Mouse (Mus musculus): ENCODE results near the gene Lsm8.
A peak's percentile ranks its signal among the peaks of the same experiment; 100 is the strongest.
"Not testable (repeated sequence)": the region's sequence is repeated elsewhere in the genome, so short reads cannot be mapped to it uniquely, and the experiment has no call there.

The Lsm8 gene

DNA sequence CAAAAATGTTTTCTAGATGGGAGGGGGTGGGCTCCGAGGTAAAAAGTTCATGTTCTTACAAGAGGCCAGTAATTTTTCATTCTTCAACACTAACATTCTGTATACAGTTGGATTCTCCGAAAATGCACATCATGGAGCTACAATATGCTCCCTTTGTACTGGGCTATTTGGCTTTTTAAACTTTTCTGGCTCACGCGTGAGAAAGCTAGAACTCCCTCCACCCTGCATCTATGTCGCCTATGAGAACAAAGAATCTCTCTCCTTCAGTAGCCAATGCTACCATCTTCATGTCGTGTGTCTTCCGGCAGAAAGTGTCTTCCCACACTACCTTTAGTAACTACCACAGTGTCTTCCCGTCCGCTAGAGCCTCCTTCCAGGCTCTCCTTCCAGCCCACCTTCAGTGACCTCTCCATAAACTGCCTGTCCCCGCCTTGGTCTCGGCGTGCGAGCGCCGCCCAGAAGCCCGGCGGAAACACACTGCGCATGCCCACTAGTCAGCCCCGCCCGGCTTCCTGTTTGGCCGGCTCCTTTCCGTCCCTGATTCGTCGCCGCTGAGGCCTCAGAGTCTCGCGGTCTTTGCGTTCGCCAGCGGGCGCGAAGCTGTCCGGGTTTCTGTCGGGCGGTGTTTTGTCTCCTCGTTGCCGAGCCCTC lies at the start of gene Lsm8:
Gene Lsm8, plus strand, starts transcription at position 529 of the 651 bp plus-strand sequence.
- DNase-seq (ENCODE audit: low spot score) = peak; percentile 93

DNA sequence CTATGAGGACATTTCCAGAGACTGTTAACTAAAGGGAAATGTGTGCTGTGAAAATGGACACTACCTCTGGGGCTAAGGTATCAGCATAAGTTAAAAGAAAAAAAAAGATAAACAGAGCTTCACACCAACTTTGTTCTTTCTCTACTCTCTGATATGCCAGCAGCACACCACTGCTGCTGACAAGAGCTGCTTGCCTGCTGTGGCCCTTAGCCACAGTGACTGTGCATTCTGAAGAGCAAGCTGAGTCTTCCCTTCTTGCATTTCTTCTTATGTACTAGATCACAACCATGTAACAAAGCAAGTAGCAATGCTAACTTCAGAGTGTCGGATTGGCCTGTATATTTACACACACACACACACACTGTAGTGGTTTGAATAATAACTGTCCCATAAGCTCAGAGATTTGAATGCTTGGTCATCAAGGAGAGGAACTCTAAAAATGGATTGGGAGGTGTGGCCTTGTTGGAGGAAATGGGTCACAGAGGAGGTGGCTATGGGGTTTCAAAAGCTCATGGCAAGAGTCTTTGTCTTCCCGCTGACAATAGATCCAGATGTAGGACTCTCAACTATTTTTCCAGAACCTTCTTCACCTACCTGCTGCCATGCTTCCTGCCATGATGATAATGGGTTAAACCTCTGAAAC lies 47.4 kb upstream of the Lsm8 start:
- no peak for DNase-seq (ENCODE audit: low spot score)

- no peak for DNase-seq (ENCODE audit: low spot score)
These were observed 35.8 kb upstream of the Lsm8 start for GRCm38 (mm10) chr6:18812623-18813022.

DNA sequence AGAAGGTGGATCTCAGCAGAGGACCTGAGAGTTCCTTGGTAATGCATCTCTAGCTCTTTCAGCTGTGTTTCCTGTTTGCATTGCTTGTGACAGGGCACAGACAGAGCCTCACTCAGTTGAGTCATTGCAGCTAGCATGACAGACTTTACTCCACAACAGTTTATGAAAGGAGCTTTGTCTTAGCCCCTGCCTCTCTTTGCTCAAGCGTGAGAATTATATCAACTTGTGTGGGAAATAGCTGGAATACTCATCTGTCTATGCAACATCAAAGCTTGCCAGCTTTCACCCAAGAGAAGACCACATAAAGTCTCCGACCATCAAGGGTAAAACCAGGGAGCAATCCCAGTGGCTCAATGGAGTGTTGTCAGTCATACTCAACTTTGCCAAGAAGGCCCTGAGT lies 32.8 kb upstream of the Lsm8 start:
- no peak for DNase-seq (ENCODE audit: low spot score)

- DNase-seq (ENCODE audit: low spot score) = peak; percentile 67
These were observed 29.0 kb upstream of the Lsm8 start for GRCm38 (mm10) chr6:18819343-18819742.

DNA sequence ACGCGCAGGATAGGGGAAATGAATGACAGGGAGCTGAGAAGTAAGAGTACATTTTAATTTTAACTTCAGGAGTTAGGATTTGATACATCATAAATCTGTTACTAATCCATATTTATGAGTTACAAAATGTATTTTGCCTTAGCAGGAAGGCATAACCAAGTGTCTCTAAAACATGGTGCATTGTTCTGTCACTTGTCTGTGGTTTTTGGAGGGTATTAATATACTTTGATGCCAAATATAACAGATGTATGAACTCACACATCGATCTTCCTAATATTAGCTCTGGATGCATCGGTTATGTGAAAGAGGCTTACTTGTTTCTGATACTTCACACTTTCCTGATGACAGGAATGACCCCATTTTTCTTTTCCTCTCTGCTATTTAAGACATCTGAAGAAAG lies 28.1 kb upstream of the Lsm8 start:
- DNase-seq (ENCODE audit: low spot score) = no peak

DNA sequence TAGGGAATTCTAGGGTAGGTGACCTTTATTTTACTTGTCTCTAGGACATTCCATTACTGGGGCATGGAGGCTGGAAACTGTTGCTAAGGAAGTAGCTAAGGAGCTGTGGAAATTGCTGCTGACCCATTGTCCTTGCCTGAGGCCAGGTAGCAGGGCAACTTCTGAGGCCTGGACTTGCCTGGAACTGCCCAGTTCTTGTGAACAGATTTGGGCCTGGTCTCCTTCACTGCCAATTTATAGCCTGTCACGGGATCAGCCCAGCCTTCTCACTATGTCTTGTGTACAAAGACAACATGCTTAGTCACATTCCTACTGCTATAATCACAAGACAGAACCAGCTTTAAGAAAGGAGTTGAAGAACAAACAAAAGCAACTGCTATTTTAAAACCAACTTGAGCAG lies 25.6 kb upstream of the Lsm8 start:
- no peak for DNase-seq (ENCODE audit: low spot score)

DNA sequence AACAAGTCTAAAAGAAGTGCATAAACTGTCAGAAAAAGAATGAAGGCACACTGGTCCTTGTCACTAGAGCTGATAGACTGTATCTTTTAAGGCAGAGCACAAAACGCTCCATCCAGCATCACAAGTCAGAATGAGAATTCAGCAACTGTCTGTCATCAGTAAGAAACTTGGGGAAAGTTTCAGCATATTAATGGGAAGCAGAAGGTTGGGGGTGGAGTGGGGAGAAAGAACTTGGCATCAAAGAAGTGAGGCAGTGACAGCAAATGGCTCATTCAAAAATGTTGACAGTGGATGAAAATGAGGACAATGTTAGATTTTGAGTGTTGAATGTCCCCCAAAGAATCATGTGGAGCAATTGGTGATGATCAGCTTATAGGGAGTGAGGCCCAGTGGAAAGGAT lies 15.4 kb upstream of the Lsm8 start:
- no peak for DNase-seq (ENCODE audit: low spot score)

DNA sequence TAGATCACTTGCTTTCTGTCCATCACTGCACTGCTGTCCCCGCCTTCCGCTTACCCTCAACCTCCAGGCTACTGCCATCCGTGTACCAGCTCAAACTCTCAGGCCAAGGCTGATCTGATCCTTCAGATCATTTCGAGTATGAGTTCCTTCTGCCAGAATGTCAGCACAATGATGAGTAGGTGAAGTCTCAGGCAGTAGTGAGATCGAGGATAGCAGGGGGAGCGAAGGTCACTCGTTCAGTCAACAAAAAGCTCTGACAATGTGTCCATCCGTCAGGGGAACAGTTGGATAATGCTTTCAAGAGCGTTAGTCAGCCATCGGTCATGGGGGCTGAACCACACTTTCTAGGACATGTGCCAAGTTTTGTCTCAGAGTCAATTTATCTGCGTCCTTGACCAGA lies 3.9 kb upstream of the Lsm8 start:
- DNase-seq (ENCODE audit: low spot score) = not testable (repeated sequence)

- not testable (repeated sequence) for DNase-seq (ENCODE audit: low spot score)
These were observed 2.8 kb upstream of the Lsm8 start for GRCm38 (mm10) chr6:18845571-18845970.

GRCm38 (mm10) chr6:18848702-18849061 lies 303 bp downstream of the Lsm8 start:
- no peak for DNase-seq (ENCODE audit: low spot score)

DNA sequence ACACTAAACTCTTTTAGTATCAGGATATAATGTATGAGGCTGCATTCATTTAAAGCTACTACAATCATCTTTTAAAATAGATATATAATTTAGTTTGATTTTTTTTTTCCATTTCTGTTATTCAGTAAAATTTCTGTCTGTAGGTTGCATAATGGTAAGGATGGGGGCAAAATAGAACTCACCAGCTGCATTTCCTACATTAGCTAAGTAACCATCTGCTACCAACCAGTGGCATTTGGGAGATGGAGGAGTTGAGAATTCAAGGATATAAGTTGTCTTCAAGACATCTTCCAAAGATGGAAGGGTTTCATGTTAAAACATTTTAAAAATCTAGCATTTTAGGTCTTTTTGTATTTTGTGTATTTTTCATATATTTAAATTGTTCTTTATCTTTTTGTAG lies 6.9 kb downstream of the Lsm8 start:
- DNase-seq (ENCODE audit: low spot score) = peak; percentile 46

- no peak for DNase-seq (ENCODE audit: low spot score)
These were observed 8.2 kb downstream of the Lsm8 start for GRCm38 (mm10) chr6:18856487-18857078.

GRCm38 (mm10) chr6:18866018-18866417 lies 17.6 kb downstream of the Lsm8 start, which contains the start of gene Ankrd7:
Gene Ankrd7 (plus strand): TSS chr6:18866318.
- no peak for DNase-seq (ENCODE audit: low spot score)

DNA sequence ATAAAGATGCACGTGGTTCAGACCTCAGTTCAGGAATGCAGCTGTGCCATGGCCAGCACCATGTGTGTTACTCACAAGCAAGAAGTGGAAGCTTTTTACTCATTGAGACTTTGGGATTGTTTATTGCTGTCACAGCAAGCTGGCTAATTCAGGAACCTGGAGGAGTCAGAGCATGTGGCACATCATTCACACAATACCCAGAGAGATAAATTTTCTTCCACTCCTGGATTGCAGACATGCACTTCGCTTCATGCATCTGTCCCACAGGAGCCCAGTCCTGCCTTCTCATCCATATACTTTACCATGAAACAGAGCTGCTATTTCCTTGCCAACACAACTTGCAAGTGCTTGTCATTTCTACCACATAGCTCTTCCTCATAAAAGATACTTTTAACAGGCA lies 40.7 kb downstream of the Lsm8 start:
- no peak for DNase-seq (ENCODE audit: low spot score)

- DNase-seq (ENCODE audit: low spot score) = no peak
These were observed 45.8 kb downstream of the Lsm8 start for GRCm38 (mm10) chr6:18894142-18894541.

Data from left cerebral cortex, adult 11 months (tissue).